Mouse (Mus musculus) G1E (cell line): ENCODE measurements at regions not wholly inside any gene's neighbourhood (a gene's known extent, or its start where the extent isn't known, plus 50 kb on each side); places are given as distances from the start of the nearest gene placed in this dataset.

Source experiments
- ATAC-seq: 2 replicates; pipeline ENCODE4 v1.8.0; 2016; ENCODE audit warnings: mild to moderate bottlenecking; ENCODE audit not compliant: insufficient number of reproducible peaks, poor library complexity, low FRiP score, severe bottlenecking; ENCODE audit errors: extremely low read depth
- DNase-seq: peaks from one replicate; pipeline ENCODE4 v3.0.0; 2012; ENCODE audit warnings: low spot score
- H3K27me3 ChIP-seq: 2 replicates; pipeline ENCODE4 v1.6.1; 2012; ENCODE audit warnings: mild to moderate bottlenecking, low read length, inconsistent platforms; ENCODE audit not compliant: insufficient read depth
- H3K36me3 ChIP-seq: replicated peaks from 2 replicates; pipeline ENCODE3; 2012; ENCODE audit warnings: mild to moderate bottlenecking, inconsistent platforms
- H3K4me1 ChIP-seq: 2 replicates; pipeline ENCODE4 v1.6.1; 2012; ENCODE audit warnings: low read depth, low read length, inconsistent platforms, mixed read lengths; ENCODE audit not compliant: insufficient read depth
- H3K4me3 ChIP-seq: 2 replicates; pipeline ENCODE4 v1.5.1; 2012; ENCODE audit warnings: low read depth, mild to moderate bottlenecking, inconsistent platforms, low read length, moderate library complexity, mixed read lengths
- H3K9me3 ChIP-seq: replicated peaks from 2 replicates; pipeline ENCODE4 v1.6.1; 2012; ENCODE audit warnings: inconsistent platforms
- CTCF ChIP-seq: IDR thresholded peaks from 2 replicates; pipeline ENCODE4 v1.5.1; 2012; ENCODE audit warnings: low read depth, low read length, inconsistent platforms, mixed read lengths
- GATA1 ChIP-seq: IDR thresholded peaks from 2 replicates; pipeline ENCODE4 v1.6.1; 2012; ENCODE audit warnings: borderline replicate concordance, low read length, inconsistent platforms, mixed read lengths
- GATA2 ChIP-seq: IDR thresholded peaks from 2 replicates; pipeline ENCODE4 v1.6.1; 2012; ENCODE audit warnings: low read depth, low read length, inconsistent platforms, borderline replicate concordance
- POLR2AphosphoS5 ChIP-seq: IDR thresholded peaks from 2 replicates; pipeline ENCODE4 v1.6.1; 2012; ENCODE audit warnings: low read depth, low read length, inconsistent platforms; ENCODE audit not compliant: insufficient replicate concordance
- TAL1 ChIP-seq: conservative IDR thresholded peaks from 2 replicates; pipeline ENCODE4 v1.6.1; 2012; ENCODE audit warnings: low read depth, low read length, inconsistent platforms, mixed read lengths

DNA sequence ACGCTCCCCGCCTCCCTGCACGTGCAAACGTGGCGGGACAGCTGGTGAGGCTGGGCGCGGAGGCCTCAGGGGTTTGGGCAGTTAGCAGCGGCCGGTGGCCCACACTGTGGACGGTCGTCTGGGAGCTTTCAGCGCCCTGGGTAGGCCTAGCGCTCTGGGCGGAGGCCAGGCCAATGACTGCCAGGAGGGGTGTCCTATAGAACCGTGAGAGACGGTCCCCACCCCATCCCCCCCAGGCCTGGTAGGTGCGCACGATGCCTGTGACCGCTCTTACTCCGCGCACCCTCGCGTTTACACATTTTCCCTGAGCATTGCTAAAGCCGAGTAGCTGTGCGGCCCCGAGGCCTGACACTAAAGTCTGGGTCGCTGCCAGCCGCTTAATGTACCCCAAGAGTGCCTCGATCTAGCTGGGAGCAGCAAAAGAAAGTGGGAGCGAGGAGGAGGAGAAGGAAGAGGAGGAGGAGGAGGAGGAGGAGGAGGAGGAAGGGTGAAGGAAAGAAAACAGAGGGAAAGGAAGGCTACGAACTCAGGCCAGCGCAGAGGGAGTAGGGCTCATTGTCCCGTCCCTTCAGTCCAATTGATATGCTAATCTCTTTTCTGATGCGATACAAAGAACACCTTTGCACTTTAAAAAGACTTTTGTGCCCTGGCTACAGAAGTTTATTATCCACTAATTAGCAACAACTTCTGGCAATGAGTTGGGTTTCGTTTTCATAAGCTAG is 161.3 kb upstream of the Cypt12 start:
- H3K27me3 ChIP-seq, result no peaks in the 10 kb centered on the region
- DNase-seq (no peak), ATAC-seq (no peak)
- H3K9me3 ChIP-seq, result peaks cover 13% of the 10 kb centered on the region
- H3K4me1 ChIP-seq, result no peaks in the 10 kb centered on the region
- no peaks in the 10 kb centered on the region for H3K36me3 ChIP-seq
- TF ChIP-seq TAL1, result no peak
- no peak for TF ChIP-seq CTCF
- no peak for TF ChIP-seq GATA1
- TF ChIP-seq POLR2AphosphoS5, result no peak
- TF ChIP-seq GATA2, result no peak
- no peak overlapping the region; the same call in 1 of the 2 replicates for H3K4me3 ChIP-seq

DNA sequence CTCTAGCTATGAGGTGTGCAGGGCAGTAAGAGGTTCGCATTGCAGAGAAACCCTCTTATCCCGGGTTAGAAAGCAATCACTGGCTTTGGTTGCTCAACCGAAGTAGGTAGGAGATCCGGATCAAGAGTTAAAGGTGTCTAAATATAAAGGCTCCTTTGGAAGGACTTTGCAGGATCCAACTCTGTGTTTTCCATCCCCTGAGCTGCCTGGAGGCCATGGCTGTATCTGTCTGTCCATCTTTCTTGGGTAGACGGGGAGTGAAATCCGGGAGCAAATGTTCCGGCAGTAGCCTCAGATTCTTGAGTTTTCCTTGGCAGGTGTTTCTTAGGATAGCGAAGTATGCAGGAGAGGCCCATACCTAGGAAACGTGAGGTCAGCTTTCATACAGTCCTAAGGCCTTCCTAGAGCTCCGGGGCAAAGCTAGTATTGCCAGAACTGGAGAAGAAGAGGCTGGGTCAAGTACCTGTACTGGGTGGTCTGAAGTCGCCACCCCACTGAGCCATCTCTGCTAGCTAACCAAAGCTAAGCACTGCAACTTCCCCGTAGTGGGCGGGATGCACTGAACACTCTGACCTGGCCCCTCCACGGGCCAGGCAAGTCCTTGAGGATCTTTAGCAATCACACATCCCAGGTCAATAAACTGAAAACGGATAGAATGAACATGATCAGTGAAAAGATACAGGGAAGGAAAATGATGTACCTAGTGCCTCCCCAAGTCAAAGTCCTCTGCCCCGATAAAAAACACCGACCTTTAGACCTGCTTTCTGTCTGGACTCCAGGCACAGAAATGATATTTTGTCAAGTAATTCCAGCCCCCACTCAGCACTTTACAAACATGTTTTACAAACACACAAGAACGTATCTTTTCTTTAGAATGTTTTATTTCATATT is 160.5 kb upstream of the Cypt12 start:
- no peaks in the 10 kb centered on the region for H3K4me1 ChIP-seq
- ATAC-seq (no peak), DNase-seq (no peak)
- no peak overlapping the region for H3K4me3 ChIP-seq
- TF ChIP-seq CTCF, result no peak
- no peak for TF ChIP-seq TAL1
- TF ChIP-seq GATA2, result no peak
- TF ChIP-seq POLR2AphosphoS5, result no peak
- no peak for TF ChIP-seq GATA1
- peaks cover 13% of the 10 kb centered on the region for H3K9me3 ChIP-seq
- H3K27me3 ChIP-seq, result no peaks in the 10 kb centered on the region
- H3K36me3 ChIP-seq, result no peaks in the 10 kb centered on the region

DNA sequence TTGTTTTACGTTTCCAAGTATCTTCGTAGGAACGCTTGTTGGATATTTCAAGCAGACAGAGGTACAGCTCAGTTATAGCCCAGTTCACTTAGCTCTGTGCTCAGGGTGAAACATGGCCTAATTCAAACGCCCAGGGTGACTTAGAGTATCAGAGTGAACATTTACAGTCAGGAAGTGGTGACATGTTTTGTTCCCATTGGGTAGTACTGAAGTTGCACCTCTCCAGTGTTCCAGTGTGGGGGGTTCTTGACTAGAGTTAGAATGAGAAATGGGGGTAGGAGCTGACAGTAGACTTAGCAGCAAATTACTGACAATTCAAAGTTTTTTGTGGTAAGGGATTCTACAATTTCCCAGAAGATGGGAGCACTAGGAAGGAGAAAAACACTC is 159.9 kb upstream of the Cypt12 start:
- Histone ChIP-seq H3K27me3 (no peaks in the 10 kb centered on the region), H3K9me3 (peaks cover 14% of the 10 kb centered on the region), H3K36me3 (no peaks in the 10 kb centered on the region), H3K4me1 (no peaks in the 10 kb centered on the region), H3K4me3 (no peak overlapping the region)
- DNase-seq, result no peak
- no peak for ATAC-seq
- TF ChIP-seq GATA1 (no peak), CTCF (no peak), TAL1 (no peak), GATA2 (no peak), POLR2AphosphoS5 (no peak)

DNA sequence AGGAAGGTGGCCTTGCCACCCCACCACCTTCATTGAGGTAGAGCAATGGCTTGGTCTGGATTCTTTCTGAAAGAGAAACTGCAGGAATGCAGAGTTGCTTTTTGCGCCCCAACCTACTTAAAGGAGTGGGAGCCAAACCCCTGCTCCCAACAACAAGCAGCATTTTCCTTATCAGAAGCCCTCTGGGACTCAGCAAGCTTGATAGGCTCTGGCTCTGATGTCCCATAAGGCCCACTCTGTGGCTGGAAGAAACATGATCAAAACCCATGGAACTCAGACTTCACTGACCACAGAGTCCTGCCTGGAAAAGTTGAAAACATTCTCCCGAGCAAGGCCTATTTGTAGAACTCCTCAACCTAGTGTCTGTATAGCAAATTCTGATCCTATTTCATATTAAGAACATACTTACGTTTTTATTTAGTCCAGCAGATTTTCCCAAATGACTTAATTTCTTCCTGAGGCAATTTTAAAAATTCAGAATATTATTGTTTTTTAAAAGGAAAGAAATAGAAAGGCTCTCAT is 159.4 kb upstream of the Cypt12 start:
- H3K36me3 ChIP-seq, result no peaks in the 10 kb centered on the region
- H3K9me3 ChIP-seq, result peaks cover 16% of the 10 kb centered on the region
- ATAC-seq (no peak), DNase-seq (no peak)
- no peaks in the 10 kb centered on the region for H3K27me3 ChIP-seq
- TF ChIP-seq GATA1 (no peak), GATA2 (no peak), TAL1 (no peak), CTCF (no peak), POLR2AphosphoS5 (no peak)
- no peak overlapping the region for H3K4me3 ChIP-seq
- no peaks in the 10 kb centered on the region for H3K4me1 ChIP-seq

DNA sequence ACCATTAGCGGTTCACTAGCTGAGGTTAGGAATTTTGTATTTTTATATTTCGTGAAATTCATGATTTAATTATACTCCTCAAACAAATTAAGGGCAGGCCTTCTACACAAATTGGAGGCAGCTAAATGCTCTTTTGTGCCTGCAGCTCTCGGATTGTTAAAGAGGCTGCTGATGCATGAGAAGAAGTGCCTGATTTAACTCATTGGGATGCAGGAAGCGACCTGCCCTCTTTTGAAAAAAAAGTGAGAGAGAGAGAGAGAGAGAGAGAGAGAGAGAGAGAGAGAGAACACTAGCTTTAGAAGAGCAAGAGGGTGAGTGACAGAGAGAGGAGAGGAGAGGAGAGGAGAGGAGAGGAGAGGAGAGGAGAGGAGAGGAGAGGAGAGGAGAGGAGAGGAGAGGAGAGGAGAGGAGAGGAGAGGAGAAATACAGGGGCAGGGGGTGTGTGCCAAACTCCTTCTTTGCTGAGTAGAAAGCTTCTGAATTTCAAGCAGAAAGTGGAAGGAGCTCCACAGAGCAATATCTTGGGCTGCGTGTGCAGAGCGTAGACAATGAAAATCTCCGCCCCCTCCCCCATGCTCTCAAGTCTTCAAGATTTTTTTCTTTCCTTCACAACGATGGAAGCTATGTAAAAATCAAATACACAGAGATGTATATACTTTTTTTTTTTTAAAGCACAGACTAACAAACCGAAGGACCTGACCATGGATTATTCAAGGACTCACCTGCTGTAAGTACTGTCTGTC is 158.6 kb upstream of the Cypt12 start:
- DNase-seq (no peak), ATAC-seq (no peak)
- Histone ChIP-seq H3K9me3 (peaks cover 19% of the 10 kb centered on the region), H3K36me3 (no peaks in the 10 kb centered on the region), H3K27me3 (no peaks in the 10 kb centered on the region), H3K4me1 (no peaks in the 10 kb centered on the region), H3K4me3 (no peak overlapping the region)
- no peak for TF ChIP-seq CTCF
- TF ChIP-seq TAL1, result no peak
- no peak for TF ChIP-seq GATA2
- no peak for TF ChIP-seq POLR2AphosphoS5
- TF ChIP-seq GATA1, result no peak
